Mouse (Mus musculus) brain, embryonic 14.5 days (tissue): Measurements from ENCODE around the gene Sox2.

Experiments
- CTCF ChIP-seq: fragments of 200-500 bp; IDR thresholded peaks from 2 replicates; pipeline ENCODE4 v1.5.1; 2012; ENCODE audit warnings: inconsistent platforms, mild to moderate bottlenecking, moderate library complexity, borderline replicate concordance; ENCODE audit not compliant: insufficient read depth, insufficient read length; ENCODE audit errors: extremely low read depth
- POLR2A ChIP-seq: fragments of 200-500 bp; IDR thresholded peaks from 2 replicates; pipeline ENCODE4 v1.6.1; 2012; ENCODE audit warnings: mild to moderate bottlenecking, inconsistent platforms, borderline replicate concordance; ENCODE audit not compliant: poor library complexity, insufficient read depth, insufficient read length, severe bottlenecking; ENCODE audit errors: extremely low read depth

- TF ChIP-seq CTCF = no peak
- no peak for TF ChIP-seq POLR2A
These were observed 7.7 kb upstream of the Sox2 start for GRCm38 (mm10) chr3:34642498-34642941.
